Mouse (Mus musculus): Measurements from ENCODE around the gene Smtn.

The Smtn gene

GRCm38 (mm10) chr11:3509181-3510085, 31.0 kb downstream of the Smtn start:
- DNase-seq (ENCODE audit: low spot score) = no peak

GRCm38 (mm10) chr11:3508226-3508625, 32.2 kb downstream of the Smtn start:
- no peak for DNase-seq (ENCODE audit: low spot score)

- no peak for DNase-seq (ENCODE audit: low spot score)
Measured at GRCm38 (mm10) chr11:3503755-3504693, 36.4 kb downstream of the Smtn start.

GRCm38 (mm10) chr11:3502459-3503072, 37.8 kb downstream of the Smtn start:
- DNase-seq (ENCODE audit: low spot score) = no peak

- no peak for DNase-seq (ENCODE audit: low spot score)
Measured at GRCm38 (mm10) chr11:3502057-3502456, 38.4 kb downstream of the Smtn start.

DNA sequence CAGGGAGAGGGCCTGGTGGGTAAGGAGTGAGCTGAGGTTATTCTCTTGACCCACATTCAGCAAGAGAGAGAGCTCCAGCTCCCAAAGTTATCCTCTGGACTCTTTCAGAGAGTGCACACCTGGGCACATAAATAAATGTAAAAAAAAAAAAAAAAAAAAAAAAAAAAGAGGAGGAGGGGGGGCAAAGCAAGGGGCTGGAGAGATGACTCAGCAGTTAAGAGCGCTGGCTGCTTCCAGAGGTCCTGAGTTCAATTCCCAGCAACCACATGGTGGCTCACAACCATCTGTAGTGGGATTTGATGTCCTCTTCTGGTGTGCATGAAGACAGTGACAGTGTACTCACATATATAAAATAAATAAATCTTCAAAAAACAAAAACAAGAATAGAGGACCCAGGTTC, 43.1 kb downstream of the Smtn start:
- DNase-seq (ENCODE audit: low spot score) = no peak

DNA sequence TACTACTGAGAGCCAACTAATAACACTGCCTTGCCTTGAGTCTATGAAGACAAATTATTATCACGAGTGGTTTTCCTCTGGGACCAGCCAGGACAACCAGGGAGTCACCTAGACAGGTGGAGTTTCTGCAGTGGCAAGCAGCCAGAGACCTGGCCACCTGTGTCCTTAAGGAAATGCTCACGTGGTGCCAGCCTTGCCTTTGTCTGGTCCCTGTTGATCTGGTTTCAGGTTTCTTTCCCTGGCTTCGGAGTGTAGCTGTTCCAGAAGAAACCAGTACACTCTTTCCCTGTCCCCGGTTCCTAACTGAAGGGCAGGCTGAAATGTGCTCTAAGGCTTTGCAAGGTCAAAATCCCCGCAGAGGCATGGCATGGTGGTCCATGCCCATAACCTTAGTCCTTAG, 43.7 kb downstream of the Smtn start:
- DNase-seq (ENCODE audit: low spot score) = no peak

DNA sequence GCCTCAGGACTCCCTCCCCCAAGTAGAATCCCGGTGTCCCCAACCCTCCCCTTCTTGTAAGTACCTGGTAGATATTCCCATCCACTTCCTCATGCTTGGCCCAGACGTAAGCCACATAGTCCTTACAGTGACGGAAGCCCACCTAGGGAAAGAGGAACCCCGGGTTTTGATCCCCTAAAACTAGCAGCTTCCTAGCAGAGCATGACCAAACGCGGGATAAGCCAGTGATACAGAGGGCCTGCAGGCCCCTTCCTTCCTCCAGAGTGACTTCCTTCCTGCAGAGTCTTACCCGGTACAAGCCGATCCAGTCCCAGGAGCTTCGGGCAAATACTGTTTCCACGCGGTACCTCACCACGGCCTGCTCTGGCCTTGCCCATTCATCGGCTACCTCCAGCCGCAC, 44.9 kb downstream of the Smtn start:
- no peak for DNase-seq (ENCODE audit: low spot score)

GRCm38 (mm10) chr11:3494857-3495256, 45.6 kb downstream of the Smtn start:
- DNase-seq (ENCODE audit: low spot score) = no peak

DNA sequence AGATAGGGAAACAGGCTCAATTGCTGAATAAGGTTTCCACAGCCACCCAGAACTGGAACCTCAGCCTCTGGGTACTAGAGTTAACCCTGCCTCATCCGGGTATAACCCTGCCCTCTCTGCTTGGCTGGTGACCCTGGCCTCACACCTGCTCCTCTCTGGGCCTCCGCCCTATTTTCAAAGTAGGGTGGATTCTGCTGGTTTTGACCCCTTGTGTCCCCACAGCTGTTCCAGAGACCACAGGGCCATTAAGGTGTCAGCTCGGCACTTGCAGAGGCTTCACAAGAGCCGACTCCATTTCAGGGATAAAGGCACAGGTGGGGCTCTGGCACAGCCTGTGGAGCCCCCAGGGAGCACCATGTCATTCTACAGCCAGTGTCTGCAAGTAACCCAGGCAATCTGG, 47.7 kb downstream of the Smtn start:
- no peak for DNase-seq (ENCODE audit: low spot score)

- DNase-seq (ENCODE audit: low spot score) = no peak
Measured at GRCm38 (mm10) chr11:3489036-3489435, 51.4 kb downstream of the Smtn start.

GRCm38 (mm10) chr11:3487952-3488570, 52.4 kb downstream of the Smtn start, which contains the start of gene Pla2g3:
Pla2g3 (plus strand) TSS chr11:3488284.
- DNase-seq (ENCODE audit: low spot score) = no peak

DNA sequence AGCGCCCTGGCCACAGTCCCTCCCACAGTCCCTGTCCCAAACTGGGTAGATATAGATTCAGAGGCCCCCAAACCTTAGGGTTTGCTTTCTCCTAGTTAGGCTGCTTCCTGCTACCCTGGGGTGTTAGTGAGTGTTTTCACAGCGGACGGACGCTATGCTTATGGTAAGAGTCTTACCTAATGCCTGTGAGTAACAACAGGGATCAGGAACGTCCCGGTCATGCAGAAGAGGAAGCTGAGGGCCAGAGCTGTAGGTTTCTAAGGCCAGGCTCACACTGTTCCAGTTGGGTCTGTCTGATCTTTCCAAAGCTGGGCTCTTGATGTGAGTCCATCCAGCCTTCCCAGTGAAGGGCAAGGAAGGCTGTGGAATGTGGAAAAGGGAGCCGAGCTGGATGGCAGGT, 54.1 kb downstream of the Smtn start:
- DNase-seq (ENCODE audit: low spot score) = no peak

GRCm38 (mm10) chr11:3483980-3484642, 56.3 kb downstream of the Smtn start:
- DNase-seq (ENCODE audit: low spot score) = no peak

GRCm38 (mm10) chr11:3475489-3475888, 64.9 kb downstream of the Smtn start:
- DNase-seq (ENCODE audit: low spot score) = no peak

GRCm38 (mm10) chr11:3474480-3475115, 65.8 kb downstream of the Smtn start:
- no peak for DNase-seq (ENCODE audit: low spot score)

- peak; percentile 62 for DNase-seq (ENCODE audit: low spot score)
Measured at GRCm38 (mm10) chr11:3472484-3472883, 67.9 kb downstream of the Smtn start.

GRCm38 (mm10) chr11:3471448-3471850, 69.0 kb downstream of the Smtn start:
- no peak for DNase-seq (ENCODE audit: low spot score)

Data from T-cell, adult 2 months (primary cell).